Mouse (Mus musculus) R1 (cell line): ENCODE results near the gene Prss34.

Experiments used
- DNase-seq: peaks from one replicate; pipeline ENCODE4 v3.0.0-alpha.2; 2018; ENCODE audit warnings: low read depth, low spot score

Gene Prss34

DNA sequence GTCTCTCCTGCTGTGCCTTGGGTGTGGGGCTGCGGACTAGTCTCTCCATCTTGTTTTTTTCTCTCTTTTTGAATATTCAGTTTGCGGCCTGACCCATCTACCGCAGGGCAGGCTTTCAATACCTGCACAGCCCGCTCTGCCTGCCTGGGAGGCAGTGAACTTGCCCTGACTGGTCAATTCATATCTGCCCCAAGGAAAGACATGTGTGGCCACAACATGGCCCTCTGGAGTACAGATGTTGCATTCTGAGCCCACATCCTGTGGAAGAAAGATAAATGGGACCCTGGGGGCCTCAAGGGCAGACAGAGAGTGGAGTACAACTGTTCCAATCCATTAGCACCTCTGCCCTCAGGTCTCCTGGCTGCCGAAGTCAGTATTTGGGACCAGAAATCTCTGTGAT lies at the start of gene Prss34:
Prss34 (plus strand) TSS at position 301 of the 400 bp plus-strand sequence.
- no peak for DNase-seq

DNA sequence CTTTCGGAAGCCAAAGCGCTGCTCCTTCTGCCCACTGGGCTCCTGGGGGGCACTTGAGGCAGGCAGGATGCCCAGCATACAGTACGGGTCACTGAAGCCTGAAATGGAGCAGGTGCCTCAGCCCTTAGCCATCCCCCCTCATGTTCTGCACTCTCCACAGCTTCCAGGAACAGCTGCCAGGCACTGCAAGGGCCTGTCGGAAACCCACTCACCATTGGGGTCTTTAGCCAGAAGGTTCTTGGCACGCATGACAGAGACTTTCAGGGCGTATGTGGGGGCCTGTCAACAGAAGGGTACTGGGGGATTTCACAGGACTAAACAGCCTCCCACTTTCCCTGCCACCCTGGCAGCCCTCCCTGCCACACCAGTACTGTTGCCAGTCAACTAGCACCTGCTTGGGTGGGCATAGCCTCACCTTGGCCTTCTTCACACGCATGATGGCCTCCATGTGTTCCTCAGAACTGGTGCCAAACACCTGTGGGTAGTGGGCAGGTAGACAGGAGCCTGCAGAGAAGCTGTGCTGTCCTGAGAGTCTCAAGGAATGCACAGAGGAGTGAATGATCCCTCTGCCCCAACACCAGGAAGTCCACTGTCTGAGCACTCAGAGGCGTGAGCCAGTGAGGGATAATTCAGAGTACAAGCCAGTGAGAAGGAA lies 47.9 kb upstream of the Prss34 start:
- no peak for DNase-seq

DNA sequence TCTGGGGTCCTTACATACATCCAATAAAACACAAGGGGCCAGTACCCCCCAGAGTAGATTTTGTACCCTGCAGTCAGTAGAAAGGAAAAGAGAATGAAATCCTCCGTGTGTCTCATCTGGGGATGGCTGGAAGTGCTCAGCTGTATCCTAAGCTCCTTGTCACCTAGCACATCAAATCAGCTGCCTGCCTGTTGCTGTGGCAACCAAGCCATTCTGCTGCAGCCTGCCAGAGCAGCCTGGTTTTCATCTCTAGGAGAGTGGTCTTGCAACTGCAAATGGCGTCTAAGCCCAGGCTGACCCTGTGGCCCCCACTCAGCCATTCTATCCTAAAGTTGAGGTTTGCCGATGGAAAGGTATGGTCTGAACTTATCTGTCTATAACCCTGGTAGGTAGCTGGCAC lies 45.6 kb upstream of the Prss34 start:
- no peak for DNase-seq

DNA sequence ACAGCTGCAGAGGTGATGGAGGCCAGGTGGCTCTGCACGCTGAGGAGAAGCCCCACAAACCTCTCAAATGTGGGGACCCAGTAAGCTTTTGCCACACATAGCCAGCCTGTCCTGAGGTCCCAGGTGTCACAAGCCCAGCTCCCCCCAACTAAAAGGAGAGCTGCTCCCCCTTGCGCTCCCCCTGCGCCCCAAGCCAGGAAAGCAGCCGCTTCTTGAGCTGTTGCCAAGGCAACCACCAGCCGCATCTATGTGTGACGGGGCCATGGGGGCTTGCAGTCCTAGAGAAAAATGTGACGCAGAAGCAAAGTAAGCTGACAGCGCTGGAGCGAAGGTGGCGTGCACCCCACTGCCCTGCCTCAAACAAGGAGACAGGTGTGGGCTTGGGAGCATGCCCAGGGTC lies 44.4 kb upstream of the Prss34 start:
- no peak for DNase-seq

DNA sequence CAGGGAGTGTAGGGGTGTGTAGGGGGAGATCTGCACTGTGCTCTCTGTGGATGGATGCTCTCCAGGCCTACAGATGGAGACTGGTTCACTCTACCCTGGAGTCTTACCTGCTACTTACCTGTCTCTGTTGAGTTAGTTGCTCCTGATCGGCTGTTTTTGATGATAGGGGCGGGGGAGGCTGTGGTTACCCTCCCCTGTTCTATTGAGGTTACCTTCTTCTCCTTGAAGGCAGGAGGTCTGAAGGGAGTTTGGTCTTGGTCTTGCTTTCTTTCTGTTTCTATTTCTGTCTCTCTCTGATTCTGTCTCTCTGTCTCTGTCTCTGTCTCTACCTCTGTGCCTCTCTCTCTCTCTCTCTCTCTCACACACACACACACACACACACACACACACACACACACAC lies 43.1 kb upstream of the Prss34 start:
- DNase-seq, result no peak

DNA sequence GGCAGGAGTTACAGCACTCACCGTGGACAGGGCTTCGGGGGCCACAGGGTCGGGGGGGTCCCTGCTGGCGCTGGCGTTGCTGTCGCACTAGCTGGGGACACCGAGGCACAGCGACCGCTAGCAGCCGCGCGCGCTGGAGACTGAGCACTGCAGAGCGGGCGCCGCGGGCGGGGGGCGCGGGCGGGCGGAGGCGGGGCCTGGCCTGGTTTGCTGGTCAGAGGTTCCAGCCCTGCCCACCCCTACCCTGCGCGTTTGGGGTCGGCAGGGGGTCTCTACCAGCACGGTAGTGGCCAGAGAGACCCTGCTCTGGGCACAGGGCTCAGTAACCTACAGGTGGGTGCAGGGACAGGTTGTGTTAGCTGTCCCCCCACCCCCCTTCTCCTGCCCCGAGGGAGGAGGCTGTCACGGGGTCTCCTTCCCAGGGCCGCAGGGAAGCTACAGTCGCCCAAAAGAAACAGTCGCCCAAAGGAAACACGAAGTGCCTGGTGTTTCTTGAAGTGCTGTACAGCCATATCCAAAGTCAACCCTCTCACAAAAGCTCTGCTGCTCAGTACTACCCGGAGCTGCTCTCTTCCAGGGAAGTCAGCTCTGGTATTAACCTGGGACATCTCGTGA lies 41.9 kb upstream of the Prss34 start, which contains the start of gene Baiap3:
Baiap3 (minus strand) TSS at position 225 of the 615 bp plus-strand sequence.
- peak; percentile 40 for DNase-seq

DNA sequence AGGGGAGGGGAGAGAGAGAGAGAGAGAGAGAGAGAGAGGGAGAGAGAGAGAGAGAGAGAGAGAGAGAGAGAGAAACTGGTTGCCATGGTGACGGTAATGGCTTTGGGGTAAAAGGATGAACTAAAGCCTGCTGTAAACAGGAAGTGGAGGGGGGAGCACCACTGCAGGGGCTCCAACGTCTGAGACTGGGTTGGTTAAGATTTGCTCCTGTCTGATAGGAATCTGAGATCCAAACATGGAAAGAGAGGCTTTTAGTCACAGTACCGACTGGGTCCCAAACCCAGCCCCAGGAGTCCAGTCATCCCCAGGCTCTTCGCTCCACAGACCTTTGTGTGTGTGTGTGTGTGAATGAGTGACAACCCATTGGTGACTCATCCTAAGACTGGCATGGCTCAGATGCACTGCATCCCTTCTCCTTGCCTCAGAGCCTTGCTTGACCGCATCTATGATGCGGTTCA lies 40.4 kb upstream of the Prss34 start:
- DNase-seq, result no peak

DNA sequence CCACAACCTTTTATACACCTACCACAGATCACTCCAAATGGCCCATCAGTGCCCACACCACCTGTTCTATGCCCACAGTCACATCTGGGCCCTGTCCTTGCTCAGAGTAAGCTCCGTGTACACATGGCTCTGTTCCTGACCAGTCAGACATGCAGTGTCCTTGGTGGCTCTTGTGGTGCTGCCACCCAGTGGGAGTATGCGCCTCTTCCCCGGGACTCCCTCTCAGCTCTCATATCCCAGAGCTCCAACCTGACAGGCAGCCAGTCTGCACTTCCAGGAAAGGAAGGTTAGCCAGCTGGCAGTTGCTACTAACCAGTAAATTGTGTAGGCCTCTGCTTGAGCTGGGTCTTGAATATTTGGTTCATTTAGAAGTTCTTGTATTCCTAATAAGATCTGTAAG lies 33.7 kb upstream of the Prss34 start:
- DNase-seq, result peak; percentile 36

DNA sequence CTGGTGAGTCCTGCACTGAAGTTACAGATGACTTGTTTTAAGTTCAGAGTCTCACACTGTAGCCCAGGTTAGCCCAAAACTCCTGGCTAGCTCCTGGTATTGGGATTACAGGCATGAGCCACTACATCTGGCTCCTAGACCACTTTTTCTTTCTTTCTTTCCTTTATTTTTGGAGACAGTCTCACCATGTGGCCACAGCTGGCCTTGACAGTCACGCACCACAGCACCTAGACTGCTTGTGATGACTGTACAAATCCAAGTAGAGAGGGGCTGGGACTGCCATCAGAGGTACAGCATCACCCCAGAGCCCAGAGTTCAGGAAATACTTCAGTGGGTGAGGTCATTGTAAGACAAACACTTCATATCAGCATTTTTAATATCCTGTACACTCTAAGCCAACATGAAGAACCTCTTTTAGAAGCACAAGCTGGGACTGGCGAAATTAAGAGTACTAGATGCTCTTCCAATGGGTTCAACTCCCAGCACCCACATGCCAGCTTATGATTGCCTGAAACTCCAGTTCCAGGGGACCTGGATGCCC lies 27.3 kb upstream of the Prss34 start:
- no peak for DNase-seq

DNA sequence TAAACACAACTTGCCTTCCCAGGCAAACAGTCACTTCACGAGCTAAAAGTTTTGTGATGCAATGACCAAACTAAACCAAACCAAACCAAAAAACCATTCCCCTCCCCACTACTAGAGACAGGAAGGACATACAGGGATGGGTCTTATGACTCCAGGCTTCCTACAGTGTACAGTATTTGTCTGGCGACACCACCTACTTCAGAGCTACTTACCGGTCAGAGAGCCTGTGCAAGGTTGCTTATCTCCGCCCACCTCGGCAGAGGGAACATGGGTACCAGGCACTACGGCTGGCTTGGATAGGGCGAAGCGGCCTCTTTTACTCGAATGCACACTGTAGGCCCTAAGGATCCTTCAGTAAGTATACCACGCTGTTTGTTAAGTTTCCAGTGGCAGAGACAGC lies 25.9 kb upstream of the Prss34 start:
- DNase-seq, result peak; percentile 69

DNA sequence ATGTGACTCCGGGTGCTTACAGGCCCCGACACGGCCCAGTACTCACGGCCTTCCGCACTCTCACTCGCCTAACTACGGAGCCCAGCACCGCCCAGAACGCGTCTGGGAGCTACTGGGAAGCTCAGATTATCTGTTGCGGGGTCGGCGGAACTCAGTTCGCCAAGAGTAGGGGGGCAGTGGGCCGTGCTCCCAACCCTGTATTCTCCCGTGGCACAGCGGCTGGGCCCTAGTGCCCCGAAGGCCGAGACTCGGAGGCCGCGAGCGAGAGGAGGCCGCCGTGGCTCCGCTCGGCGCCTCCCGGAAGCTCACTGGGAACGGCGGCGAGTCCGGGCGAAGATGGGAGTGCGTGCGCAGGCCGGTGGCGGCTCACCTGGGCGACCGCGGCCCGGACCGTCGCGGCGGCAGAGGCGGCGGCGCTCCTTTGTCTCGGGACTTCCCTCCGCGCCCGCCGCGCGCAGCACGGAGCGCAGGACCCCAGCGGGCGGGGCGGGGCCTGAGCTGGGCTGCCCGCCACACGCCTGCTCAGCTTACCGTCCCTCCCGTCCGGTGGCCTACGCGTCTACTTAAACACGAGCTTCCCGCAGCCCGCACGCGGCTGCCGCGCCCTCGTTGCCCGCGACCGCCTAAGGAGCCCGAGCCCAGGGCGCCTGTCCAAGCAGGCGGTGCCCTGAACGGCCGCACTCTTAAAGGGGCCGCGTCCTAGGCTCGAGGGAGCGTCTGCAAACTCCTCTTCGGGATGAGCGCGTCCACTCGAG lies 25.1 kb upstream of the Prss34 start:
- peak; percentile 94 for DNase-seq

DNA sequence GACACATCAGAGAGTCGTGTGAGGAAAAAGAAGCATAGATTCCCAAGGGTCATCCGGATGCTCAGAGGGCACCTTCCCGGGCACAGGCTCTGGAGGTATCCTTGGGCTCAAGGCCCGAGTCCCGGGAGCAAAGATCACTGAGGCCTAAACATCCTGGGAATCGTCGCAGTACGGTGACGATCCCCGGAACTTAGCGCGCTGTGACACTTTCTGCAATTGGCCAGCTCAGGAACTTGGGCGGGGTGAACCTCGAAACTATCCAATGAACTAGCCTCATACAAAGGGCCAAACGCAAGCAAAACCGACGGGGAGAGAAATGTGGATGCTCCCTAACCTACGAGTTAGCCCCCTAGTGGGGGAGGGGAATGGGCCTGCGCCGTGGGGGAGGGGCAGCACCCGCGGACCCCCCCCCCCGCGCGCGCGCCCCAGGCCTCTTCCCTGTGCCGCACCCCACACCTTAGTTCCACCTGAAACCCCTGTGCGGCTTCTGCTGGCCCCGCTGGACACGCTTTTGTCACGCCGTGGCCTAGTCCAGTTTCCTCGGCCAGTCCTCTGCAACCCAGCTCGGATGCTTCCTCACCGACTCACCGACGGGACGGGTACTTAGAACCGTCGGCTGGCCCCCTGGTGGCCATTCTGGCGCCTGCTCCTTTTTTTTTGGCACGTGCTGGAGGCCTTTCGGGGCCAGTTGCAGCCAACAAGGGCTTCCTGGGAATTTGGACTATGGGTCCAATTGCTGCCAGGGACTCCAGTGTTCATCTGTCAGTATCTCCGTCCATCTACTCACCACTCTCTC lies 24.3 kb upstream of the Prss34 start:
- peak; percentile 99 for DNase-seq

DNA sequence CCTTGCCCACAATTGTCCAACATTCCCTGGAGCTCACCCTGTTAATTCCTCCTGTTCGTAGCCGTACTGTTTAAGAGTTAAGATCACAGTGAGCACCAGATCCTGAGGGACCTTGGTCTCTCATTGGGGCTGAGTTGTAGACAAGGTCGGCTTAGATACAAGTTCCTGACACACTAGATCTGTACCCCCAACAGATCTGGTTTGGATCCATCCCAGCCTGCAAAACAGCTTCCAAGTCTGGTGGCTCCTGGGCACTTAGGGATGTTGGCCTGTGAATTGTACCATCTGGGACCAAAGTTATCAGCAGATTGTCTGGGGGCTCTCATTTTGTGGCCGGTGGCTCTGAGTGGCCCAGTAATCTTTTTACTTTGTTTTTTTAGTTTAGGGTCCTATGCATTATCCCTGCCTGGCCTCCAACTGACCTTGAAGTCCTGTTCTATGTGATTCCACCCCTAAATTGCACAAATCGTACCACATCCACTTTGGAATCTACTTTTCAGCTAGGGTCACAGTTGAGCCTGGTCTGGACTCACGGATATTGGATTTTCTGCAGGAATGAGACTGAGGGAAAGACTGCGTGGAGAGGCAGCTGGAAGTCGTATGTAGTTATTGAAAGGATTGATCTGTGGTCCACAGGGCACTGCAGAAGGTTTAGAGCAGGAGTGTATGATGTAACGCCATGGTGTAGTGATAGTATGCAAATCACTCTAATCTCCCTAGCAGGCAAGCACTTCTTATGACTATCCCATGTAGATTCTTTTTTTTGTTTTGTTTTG lies 23.4 kb upstream of the Prss34 start, which contains the start of gene Ube2i:
Ube2i (minus strand) TSS at position 52 of the 776 bp plus-strand sequence.
- no peak for DNase-seq

DNA sequence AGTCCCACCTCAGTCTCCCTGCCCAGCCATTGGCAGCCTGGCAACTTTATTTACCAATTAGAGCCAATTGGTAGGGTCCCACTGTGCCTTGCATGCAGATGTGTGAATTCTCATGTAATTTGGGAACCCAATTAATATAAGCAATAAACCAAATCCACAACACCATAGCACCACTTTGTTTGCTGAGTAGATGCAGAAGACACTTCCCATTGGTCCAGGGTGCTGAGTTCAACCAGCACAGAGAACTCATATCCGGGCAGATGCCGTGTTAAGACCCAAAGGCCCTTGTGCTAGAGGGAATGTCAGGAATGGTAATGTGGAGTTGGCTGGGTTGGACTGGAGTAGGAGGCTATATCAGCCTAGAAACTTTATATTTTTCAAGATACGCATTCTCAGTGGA lies 22.4 kb upstream of the Prss34 start:
- no peak for DNase-seq

DNA sequence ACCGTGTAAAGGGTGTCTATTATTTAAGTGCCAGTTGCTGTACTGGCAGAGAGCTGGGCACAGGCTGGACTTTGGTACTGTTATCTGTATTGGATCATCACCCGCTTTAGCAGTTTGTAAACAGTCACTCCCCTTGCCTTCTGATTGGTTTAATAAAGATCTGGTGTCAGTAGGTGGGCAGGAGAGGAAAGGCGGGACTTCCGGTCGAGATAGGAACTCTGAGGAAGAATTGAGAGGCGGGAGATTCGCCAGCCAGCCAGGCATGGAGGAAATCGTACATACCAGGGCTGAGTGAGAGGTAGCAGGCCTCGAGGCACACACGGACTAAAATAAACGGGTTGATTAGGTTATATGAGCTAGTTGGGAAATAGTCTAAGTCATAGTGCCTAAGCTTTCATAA lies 16.1 kb upstream of the Prss34 start:
- DNase-seq, result peak; percentile 96

DNA sequence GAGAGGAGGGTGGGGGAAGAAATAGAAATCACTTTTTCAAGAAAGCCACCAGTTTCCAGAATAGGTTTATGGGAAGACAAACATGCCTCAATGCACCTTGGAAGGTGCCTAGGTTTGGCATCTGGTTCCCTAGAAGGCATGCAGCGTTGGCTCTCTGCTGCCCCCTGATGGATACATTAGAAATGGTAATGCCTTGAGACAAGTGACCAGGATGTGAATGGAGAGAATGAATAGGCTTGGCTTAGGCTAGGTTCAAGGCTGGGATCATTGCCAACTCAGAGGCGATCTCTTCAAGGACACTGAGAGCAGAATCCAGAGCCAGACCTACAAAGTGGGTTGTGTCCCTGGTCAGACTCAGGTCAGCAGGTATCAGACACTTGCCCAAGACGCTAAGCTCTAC lies 13.2 kb upstream of the Prss34 start:
- peak; percentile 89 for DNase-seq

DNA sequence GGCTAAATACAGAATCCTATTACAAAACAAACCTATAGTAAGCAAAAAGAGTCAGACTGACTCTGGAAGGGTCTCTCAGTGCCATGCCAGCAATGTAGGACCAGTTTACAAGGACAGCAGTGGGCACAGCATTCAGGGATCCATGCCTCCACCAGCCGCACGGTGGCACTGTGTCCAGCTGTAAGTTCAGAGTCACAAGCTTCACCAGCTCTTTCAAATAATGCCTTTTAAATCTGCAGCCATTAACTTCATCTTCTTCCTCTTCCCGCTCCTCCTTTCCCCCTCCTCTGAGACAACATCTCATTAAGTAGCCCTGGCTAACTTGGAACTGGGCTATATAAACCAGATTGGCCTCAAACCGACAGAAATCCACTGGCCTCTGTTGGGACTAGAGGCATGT lies 9.4 kb upstream of the Prss34 start:
- DNase-seq, result peak; percentile 66

DNA sequence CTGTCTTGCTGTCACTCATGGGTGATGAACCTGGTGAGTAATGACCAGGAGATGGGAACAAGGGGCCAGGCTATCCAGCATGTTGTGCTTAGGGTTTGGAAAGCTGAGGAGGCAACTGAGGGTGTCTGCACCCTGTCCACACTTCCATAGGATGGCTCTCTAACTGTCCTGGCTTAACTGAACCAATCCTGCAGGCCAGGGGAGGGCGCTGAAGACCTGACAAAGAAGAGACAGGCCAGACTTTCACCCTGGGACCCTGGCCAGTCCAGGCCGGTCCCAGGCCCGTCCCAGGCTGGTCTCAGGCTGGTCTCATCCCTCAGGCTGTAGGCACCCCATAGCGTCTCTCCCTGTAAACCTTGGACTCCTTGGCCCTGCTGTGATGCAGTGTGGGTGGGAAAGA lies 7.8 kb upstream of the Prss34 start:
- DNase-seq, result no peak

DNA sequence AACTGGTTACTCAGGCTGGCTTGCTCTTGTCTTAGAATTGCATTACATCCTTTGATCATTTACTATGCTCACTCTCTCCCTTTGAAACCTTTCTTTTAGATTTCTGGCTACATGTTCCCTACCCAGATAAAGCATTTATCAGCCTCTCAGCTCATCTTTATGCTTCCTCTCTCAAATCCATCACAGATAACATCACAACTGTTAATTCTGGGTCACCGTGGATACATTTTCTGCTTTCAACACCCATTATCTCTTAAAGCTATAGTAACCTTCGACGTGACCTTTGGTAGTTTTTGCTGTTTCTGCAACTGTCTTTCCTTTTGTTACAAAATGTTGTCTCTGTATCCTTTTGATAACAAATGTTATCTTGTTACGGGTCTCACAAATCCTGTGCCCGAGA lies 4.7 kb upstream of the Prss34 start:
- DNase-seq, result no peak

DNA sequence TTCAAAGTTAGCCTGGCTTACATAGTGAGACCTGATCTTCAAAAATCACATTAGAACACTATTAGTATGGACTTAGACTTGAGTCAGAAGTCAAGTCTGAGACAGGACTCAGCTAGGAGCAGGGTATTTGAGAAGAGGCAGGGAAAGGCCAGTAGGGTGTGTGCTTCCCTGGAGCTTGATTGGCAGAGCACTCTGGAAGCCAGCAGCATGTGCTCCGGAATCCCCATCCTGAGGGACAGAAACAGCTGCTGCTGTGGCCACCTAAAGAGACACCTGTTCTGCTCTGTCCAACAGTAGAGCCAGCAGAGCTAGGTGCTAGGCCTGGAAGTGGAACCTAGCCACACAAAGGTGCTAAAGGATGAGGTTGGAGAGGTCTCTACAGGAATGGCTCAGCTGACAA lies 4.1 kb upstream of the Prss34 start:
- no peak for DNase-seq

DNA sequence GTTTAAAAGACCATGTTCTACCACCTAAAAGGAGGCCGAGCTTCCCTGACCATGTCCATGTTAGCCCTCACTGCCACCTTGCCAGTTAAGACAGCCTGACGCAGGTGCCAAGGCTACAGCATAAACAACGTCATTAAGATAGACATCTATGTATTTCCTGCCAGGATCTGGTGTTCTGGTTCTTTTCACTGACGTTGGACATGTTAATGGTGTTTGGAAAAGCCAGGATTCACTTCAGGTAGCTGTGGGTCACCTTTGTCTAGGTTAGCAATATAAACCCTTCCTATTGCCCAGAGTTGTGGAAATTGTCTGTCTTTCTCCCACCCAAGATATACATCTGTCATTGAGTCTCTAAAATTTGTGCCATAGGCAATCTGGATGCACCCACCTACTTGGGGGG lies 10.2 kb downstream of the Prss34 start, which contains the start of gene Prss28:
Prss28 (plus strand) TSS at position 301 of the 400 bp plus-strand sequence.
- DNase-seq, result no peak
